Mouse (Mus musculus): ENCODE results near the gene Megf6.

The Megf6 gene

DNA sequence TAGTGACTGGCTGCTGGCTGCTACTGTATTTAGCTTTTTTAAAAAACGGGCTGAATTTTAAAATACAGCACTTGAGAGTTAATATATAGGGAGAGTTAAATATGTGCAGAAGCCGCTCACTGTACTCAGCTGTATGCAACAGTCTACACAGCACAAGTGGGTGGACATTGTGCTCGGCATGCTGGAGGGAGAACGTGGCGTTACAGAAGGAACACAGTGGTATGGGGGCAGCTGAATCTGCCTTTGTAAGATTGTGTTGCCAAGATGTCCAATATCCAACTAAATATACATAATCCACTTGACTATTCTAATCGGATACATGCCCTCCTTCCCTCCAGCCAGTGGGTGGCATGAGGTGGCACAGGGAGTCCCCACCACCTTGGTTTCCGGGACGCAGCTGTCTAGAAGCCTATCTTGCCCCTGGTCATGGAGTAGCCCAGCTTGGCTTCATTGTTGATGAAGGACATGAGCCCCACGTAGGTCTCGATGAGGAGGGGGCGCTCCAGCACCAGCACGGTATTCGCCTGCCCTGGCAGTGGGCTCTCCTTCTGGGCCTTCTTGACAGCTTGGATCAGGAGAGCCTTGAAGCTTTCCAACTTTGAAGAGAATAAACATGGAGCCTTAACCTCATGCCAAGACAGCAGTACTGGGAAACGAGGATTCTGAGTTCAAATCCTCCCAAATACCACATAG is 12.4 kb upstream of the Megf6 start:
- in situ Hi-C loops (cut with MboI, MseI) = no loop called here

DNA sequence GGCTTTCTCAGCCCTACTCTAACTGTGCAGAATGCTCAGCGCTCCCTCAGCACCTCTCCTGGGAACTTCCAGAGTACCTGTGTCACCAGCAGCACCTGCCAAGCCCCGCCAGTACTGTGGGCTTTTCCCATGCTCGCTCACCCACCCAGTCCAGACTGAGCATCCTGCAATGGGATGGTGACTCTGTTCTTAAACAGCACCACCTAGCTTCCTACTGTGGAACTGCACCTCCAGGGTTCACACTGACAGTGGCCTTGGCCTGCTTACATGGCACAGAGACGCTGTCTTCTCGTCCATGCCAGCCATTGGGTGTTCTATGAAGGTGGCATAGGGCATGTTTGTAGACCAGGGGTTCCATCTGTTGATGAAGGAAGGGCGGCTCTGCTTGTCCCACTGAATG is 11.5 kb upstream of the Megf6 start:
- in situ Hi-C loops (cut with MboI, MseI) = no loop called here

DNA sequence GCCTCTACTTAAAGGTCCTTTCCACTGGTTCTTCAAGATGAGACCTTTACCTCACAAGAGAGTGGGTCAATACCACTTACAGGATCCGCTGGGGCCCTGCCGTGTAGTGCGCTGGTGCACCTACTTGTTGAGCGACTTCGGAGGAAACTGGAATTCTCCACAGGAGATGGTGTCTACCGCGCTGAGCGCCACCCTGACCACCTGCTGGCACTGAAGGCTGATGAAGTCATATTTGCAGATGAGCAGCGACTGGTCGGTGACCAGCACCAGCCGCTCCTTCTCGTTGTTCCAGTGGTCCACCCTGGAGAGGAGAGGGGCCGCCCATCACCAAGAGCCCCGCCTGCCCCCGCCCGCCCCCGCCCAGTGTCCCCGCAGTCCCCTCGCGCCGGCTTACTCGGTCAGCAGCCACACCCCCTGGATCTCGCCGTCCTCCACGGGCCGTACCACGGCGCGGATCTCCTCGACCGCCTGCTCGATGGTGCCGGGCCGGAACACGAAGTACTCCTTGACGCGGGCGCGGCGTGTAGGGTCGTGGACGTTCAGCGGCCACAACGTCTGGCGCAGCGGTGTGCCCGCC is 10.5 kb upstream of the Megf6 start:
- in situ Hi-C loops (cut with MboI, MseI) = no loop called here

DNA sequence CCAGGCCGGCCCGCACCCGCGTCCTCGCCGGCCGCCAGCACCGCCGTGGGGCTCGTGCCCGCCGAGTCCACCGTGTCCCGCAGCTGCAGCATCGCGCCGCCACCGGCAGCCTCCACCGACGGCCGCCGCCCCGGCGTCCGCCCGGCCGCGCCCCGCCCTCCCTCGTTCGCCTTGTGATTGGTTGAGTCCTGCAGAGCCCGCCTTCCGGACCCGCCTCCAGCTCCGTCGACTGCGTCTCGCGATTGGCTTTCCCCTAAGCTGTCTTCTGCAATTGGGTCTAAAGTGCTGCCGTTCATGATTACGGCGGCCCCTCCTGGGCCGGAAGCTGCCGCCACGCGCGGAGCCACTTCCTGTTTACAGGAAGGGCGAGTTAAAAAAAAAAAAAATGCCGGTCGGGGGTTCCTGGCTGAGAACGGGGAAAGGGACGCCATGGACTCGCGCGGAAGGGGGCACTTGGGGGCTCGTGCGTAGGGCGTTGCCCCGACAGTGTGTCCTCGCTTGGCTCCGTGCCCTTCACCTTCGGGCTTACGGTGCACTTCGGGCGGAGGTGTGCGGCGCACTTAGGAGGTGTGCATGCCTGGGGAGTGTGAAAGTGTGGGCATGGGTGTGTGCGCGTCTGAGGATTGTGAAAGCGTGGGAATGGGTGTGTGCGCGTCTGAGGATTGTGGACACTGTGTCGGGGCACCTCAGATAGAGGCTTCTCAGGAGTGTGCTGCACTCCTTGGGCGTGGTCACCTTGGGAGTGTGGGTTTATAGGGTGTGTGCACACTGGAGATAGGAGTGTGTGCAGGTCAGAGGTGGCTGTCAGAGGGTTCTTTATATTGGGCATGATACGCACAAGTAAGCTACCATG is 9.8 kb upstream of the Megf6 start, which contains the start of gene Tprgl:
Tprgl (minus strand) TSS at position 129 of the 853 bp plus-strand sequence.
- in situ Hi-C loops (cut with MboI, MseI) = no loop called here

DNA sequence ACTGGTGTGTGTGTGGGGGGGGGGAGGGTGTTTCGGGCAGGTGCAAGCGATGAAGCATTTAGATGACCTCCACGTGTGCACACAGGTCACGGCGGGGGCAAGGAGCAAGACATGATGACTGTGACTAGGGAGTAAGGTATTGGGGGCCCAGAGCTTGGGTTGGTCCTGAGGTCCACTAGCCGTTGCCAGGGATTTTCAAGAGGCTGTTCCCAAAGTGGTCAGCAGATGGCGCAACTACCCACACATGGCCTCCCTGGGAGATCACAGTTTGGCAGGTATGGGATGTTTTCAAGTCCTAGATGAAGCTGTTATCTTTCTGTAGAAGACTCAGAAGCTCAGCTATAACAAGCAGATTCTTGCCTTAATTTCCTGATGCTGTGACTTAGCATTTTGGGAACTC is 7.2 kb upstream of the Megf6 start:
- in situ Hi-C loops (cut with MboI, MseI) = no loop called here

DNA sequence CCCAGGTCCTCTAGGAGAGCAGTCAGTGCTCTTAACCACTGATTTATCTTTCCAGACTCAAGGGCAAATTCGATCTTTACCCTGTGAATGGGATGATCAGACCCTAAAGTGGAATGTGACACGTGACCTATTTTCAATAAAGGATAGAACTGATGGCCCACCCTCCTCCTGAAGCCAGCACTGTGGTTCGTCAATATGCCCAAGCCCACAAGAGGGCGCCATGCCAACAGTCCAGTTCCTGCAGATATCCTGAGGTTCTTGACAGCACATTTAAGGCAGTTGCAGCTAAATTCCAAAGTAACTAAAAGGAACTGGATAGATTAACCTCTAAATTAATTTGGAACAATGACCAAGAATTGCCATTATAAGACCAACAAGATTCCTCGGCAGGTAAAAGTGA is 3.5 kb upstream of the Megf6 start:
- in situ Hi-C loops (cut with MboI, MseI) = loop anchor here in 1 of 2 experiments (5.0 kb wide), 1 partner anchor 40 kb away; no protein-coding TSS in a partner anchor

DNA sequence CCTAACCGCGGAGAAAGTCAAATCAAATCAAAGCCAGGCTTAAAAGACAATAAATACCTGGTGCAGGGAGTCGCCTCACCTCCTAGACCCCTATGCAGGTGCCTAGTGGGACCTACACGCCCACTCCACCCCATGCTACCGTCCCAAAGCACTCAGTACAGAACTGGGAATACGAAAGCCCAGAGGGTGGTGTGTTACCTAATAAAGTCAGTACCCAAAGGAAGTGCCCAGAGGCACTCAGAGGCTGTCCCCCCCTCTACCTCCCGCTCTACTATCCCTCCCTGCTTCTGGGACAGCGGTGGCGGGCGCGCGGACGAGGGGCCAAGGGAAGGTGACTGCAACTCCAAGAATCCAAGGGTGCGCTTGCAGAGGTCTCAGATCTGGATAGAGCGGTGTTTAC is 509 bp upstream of the Megf6 start:
- in situ Hi-C loops (cut with MboI, MseI) = loop anchor here in 1 of 2 experiments (10.0 kb wide), 1 partner anchor 1665 kb away; no protein-coding TSS in a partner anchor

DNA sequence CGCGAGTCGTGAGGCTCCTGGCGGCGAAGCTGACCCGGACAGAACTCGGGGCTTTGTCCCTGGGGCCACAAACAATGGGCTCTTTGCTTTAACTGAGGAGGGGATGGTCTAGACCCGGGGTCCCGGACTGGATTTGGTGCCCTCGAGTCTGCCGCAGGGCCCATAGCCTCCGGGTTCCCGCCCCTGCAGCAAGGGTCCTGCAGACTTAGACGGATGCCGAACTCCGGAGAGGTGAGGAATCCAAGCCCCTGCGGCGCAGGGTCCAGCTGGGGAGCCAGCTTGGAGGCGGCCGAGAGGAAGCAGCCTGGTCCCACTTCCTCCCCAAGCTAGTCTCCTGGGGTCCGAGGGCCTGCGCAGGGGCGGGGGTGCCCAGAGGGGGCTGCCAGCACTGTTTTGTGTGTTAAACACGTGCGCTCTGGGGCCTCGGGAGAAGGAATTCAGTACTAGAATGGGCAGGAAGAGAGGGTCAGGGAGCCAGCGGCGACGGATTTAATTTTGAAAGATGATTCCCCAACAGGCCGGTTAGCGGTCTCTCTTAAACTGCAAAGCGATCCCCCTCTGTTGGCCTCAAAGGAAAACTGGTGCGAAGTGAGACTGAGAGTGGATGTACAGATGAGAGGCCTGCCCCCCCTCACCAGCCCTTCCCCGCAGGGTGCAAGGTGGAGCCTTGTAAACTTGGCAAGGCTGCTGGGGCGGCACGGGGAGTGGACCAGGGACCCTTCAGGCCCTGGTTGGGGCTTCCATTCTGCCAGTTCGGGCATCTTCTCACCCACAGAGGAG is 811 bp downstream of the Megf6 start:
- in situ Hi-C loops (cut with MboI, MseI) = loop anchor here in 1 of 2 experiments (10.0 kb wide), 1 partner anchor 1667 kb away; no protein-coding TSS in a partner anchor

DNA sequence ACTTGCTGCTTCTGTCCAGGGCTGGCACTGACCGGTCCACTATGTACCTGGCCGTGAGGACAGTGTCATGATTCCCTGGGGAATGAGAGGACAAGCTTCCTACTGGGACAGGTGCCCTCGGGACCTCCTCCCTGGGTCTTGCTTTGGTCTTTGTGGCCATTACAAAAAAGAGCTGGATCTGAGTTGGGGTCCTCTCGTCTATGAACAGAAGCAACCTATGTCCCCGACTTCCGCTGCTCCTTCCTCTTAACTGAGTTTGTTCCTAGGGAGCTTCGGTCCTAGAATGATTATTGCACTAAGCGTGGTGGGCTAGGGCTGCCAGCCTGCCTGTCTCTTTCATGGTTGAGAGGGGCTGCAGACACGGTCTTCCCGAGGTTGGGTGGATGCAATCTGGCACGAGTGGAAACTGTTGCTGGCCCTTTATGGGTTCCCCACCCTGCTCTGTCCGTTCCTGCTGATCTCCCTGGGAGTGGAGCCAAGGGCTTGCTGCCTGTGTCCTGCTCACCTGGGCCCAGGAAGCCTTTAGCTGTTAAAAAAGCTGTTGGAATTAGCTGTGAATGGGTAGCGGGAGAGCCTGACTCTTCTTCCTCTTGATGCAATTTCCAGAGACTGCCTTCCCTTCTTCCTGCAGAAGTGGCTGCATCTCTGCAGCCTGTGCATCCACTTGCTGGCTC is 1.5 kb downstream of the Megf6 start:
- in situ Hi-C loops (cut with MboI, MseI) = loop anchor here in 1 of 2 experiments (10.0 kb wide), 1 partner anchor 1667 kb away; no protein-coding TSS in a partner anchor

DNA sequence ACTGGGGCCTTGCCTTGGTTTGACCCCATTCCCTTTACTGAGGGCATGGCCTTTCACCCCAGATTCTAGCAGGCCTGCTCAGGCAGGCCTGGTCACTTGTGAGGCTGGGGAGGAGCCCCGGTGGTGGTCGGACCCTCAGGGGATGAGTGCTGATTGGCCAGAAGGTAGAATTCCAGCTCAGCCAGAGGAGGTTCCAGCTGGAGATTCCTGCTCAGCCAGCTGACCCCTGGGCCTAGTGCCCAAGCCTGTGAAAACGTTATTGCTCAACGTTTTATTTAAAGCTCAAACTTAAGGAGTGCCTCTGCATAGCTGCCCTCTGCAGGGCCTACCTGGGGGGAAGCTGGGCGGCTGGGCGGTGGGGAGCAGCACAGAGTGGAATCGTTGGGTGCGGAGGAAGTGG is 6.7 kb downstream of the Megf6 start:
- in situ Hi-C loops (cut with MboI, MseI) = loop anchor here in 1 of 2 experiments (10.0 kb wide), 1 partner anchor 1672 kb away; no protein-coding TSS in a partner anchor

DNA sequence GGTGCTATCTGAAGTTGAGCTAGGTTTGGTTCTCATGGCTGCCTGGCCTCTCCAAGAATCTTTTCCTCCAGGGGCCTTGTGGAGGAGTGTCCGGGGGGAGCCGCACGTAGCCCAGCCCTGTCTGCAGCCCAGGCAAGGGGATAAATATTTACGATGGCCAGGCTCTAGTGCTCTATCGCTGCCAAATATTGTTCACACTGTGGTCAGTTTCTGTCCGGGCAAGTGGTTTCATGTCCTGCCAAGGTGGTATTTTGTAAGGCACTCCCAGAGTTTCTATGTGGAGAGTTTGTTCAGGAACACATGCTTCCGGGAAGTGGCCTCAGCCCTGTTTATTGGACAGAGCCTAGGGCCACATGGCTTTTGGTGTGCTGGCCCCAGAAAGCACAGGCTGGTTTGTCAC is 10.5 kb downstream of the Megf6 start:
- in situ Hi-C loops (cut with MboI, MseI) = no loop called here

DNA sequence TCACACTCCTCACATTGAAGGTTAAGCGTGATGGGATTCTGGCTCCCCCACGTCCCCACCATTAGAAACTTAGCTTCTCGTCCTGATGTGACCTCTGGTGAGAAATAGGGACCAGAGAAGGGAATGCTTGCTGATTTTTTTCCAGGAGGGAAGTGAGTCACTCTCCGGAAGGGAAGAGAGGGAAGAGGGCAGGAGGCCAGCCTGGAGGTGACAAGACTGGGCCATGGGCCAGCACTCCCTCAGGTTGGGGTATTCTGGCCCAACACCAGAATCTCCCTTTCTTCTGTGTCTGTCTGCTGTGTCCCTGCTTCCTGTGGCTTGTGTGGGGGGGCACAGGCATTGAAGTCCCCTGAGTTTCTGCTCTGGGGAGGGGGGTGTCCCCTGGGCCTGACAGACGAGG is 13.0 kb downstream of the Megf6 start:
- in situ Hi-C loops (cut with MboI, MseI) = no loop called here

DNA sequence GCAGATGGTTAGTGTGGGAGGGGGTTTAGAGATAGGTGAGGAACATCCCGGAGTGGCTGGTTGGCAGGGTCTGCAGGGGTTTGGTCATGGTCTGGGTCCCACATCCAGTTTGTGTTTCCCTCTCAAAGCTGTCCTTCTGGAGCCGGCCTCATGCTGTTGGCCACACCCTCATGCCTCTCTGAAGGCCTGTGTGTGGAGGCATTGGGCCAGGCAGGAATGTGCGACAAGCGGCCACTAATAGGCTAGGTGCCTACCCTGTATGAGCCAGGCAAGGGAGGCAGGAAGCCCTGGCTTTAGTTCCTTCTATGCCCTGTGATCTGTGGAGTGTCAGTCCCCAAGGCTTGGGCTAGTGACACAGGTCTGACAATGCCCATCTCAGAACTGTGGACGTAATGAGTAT is 14.5 kb downstream of the Megf6 start:
- in situ Hi-C loops (cut with MboI, MseI) = no loop called here

DNA sequence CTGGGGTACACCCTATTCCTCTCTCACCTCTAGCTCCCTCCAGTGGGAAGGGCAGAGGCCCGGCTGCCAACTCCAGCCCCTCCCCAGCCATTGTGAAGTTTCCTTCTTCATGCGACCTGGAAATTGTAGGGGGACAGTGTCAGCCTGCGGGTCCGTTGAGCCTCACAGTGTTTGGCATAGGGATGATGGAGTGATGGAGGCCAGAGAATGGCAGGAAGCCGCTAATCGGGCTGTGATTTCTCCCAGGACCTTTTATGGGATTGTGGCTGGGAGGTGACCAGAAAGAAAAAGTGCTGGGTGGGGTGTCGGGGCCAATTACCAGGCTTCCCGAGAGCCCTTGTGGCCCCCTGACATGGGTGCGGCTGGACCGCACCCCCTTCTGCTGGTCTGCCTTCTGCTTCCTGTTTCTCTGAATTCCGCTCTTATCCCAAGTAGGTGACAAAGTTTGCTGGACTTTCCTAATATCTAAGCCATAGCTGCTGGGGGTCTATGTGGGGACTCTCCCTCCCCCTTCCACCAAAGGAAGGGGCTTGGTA is 15.5 kb downstream of the Megf6 start:
- in situ Hi-C loops (cut with MboI, MseI) = no loop called here

DNA sequence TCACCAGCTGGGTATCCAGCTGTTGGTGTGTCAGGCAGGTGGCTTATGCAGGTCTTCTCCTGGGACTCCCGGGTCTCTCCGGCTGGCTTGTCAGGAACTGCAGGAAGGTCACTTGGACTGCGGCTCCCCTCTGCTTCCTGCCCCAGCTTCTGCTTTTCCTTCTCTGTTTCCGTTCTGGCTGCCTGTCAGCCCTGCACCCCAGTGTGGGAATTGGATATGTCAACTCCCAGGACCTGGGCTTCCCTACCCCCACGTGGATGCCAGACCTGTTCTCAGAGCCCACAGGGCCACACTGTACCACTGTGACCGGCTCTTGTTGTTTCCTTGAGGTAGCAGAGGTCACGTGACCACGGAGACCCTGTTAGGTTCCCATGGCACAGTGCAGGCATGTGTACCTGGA is 18.4 kb downstream of the Megf6 start:
- in situ Hi-C loops (cut with MboI, MseI) = no loop called here

DNA sequence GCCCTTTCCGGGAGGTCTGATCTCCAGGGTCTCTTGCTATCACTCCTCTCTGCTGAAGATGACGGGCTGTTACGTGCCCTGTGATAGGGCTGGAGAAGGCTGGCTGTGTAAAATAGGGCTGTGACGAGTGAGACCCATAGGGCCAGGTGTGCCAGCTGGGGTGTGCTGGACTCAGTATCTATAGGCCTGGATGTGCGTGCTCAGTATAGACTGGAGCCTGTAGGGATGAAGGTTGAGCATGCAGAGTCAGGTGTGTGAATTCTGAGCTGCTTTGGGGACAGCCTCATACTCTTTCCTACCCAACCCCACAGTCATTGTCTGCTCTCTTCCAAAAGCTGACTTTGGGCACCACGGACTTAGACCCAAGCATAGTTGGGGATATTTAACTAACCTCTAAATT is 27.4 kb downstream of the Megf6 start:
- in situ Hi-C loops (cut with MboI, MseI) = loop anchor here in 1 of 2 experiments (10.0 kb wide), 1 partner anchor 773 kb away; no protein-coding TSS in a partner anchor

DNA sequence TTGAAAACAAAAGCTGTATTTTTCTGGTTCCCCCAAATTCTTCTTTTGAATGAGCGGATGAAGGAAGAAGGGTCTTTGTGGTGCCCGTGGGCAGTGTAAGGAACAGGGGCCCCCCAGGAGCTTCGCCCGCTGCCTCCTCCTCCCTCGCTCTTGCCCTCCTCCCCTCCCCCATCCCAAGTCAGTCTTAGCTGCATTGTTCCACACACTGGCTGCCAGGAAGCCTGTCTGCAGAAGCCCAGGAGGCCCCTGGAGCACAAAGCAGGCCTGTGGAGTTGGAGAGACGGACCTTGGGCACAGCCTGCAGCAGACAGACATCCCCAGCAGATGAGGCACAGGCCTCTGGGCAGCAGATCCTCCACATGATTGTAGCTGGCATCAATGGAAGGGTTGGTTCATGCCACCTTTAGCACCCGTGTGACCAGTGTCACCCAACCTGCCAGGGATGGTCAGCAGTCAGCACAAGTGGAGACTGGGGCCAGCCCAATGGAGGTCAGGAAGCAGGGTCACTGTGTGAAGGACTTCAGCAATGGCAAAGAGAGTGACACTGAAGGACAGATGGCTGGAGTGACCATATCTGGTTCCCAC is 27.9 kb downstream of the Megf6 start:
- in situ Hi-C loops (cut with MboI, MseI) = loop anchor here in 1 of 2 experiments (10.0 kb wide), 1 partner anchor 774 kb away; no protein-coding TSS in a partner anchor

DNA sequence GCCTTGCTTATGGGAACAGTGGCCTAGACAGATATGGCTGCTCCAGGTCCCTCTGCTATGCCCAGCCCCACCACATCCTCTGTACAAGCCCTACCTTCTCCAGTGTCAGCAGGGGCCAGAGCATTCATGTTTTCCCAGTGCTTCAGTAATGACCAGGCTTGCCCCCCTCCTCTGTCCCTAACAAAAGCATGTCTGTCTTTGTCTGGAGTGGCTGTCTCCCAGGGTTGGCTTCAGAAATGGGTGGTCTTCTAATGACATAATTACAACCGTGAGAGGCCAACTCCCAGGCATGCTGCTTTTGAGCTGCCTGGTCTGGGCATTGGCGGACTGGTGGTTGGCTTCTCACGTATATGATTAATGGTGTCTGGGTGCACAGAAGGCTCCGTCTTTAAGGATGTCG is 31.0 kb downstream of the Megf6 start:
- in situ Hi-C loops (cut with MboI, MseI) = no loop called here

DNA sequence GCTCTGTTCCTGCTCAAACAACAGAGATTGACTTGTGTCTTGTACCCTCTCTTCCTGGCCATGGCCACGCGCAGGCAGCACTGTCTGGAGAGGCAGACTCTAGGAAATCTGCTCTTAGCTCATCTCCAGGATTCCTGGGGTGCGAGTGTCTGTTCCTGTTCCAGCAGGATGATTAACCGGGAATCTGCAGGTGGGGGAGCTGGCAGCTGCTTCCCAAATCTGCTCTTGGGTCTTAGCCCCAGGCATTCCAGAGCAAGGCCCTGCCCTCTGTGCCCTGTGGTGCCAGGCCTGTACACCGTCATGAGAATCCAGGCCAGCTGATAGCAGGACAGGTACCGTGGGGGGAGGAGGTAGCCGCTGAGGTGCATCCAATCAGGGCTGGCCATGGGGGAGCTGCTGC is 34.0 kb downstream of the Megf6 start:
- in situ Hi-C loops (cut with MboI, MseI) = no loop called here

DNA sequence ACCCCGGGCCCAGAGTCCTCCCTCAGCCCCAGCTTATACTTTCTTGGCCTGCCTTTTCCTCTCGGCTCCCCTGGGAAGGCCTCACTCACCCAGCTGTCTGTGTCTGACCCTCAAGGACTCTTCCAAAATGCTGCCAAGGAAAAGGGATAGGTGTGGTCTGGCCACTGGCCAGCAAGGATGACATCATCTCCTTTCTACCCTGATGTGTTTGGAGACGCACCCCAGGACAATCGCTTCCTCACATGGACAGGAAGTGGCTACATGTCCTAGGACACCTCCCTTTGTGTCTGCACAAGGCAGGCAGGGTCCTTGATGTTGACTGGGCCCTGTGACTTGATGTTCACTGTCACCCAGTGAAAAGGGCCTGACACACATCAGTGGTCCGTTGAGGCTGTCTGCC is 34.9 kb downstream of the Megf6 start:
- in situ Hi-C loops (cut with MboI, MseI) = loop anchor here (5.0 kb wide), 3 partner anchors 38 to 153 kb away; no protein-coding TSS in a partner anchor
